Mouse (Mus musculus) cerebellum, adult 18-20 months (tissue): ENCODE results near the gene Tuba1c.
A peak's percentile ranks its signal among the peaks of the same experiment; 100 is the strongest.
"Not testable (repeated sequence)": the region's sequence is repeated elsewhere in the genome, so short reads cannot be mapped to it uniquely, and the experiment has no call there.

Experiments
- DNase-seq, 2 experiments: peaks; one replicate each; pipeline ENCODE4 v3.0.0; 2021

The Tuba1c gene

GRCm38 (mm10) chr15:99074019-99074599, 44.4 kb downstream of the Tuba1c start, which contains the start of gene Troap:
Gene Troap (plus strand): TSS chr15:99074575.
- DNase-seq, result no peak

GRCm38 (mm10) chr15:99074600-99075333, 45.1 kb downstream of the Tuba1c start:
- peak; percentile 99 for DNase-seq

GRCm38 (mm10) chr15:99076011-99076410, 46.3 kb downstream of the Tuba1c start:
- not testable (repeated sequence) for DNase-seq

- no peak for DNase-seq
Measured at GRCm38 (mm10) chr15:99078181-99078910, 48.7 kb downstream of the Tuba1c start.

- no peak for DNase-seq
Measured at GRCm38 (mm10) chr15:99079804-99080203, 50.1 kb downstream of the Tuba1c start.

GRCm38 (mm10) chr15:99082322-99082721, 52.6 kb downstream of the Tuba1c start:
- no peak for DNase-seq

GRCm38 (mm10) chr15:99082840-99083239, 53.1 kb downstream of the Tuba1c start:
- DNase-seq, result no peak

GRCm38 (mm10) chr15:99083258-99083657, 53.6 kb downstream of the Tuba1c start:
- peak; percentile 34 for DNase-seq

- DNase-seq, result no peak
Measured at GRCm38 (mm10) chr15:99083867-99084557, 54.3 kb downstream of the Tuba1c start.

GRCm38 (mm10) chr15:99084618-99085017, 54.9 kb downstream of the Tuba1c start:
- no peak for DNase-seq

- no peak for DNase-seq
Measured at GRCm38 (mm10) chr15:99085997-99086396, 56.3 kb downstream of the Tuba1c start.

GRCm38 (mm10) chr15:99087253-99088075, 57.8 kb downstream of the Tuba1c start, which contains the start of gene C1ql4:
Gene C1ql4 (minus strand): TSS chr15:99087817.
- no peak for DNase-seq
